Mouse (Mus musculus) stomach, postnatal 0 days (tissue): ENCODE measurements around the gene Vwa1. TPM values are rescaled to one million over a fixed set of nuclear protein-coding genes. Genes with fewer than 3 reads are reported as not detected.
"Not testable (repeated sequence)": the region's sequence is repeated elsewhere in the genome, so short reads cannot be mapped to it uniquely, and the experiment has no call there.

Source experiments
- ATAC-seq: fragments of 200-750 bp; cut with Nextera tagmentation; 2 replicates; pipeline ENCODE4 v1.8.0; 2017; ENCODE audit not compliant: low FRiP score, low TSS enrichment
- DNase-seq: peaks from one replicate; pipeline ENCODE4 v3.0.0-alpha.2; 2016; ENCODE audit warnings: low spot score
- H3K27ac ChIP-seq: fragments of 300-500 bp; sonication (generic); replicated peaks from 2 replicates; pipeline ENCODE4 v1.5.1; 2014; ENCODE audit warnings: mild to moderate bottlenecking, control low read depth
- H3K27me3 ChIP-seq: fragments of 300-500 bp; sonication (generic); 2 replicates; pipeline ENCODE4 v1.6.1; 2014; ENCODE audit warnings: low read length; ENCODE audit not compliant: control insufficient read depth, insufficient read depth
- H3K36me3 ChIP-seq: fragments of 300-500 bp; sonication (generic); 2 replicates; pipeline ENCODE4 v1.6.1; 2014; ENCODE audit warnings: low read length, mixed read lengths; ENCODE audit not compliant: control insufficient read depth, insufficient read depth
- H3K4me1 ChIP-seq: fragments of 300-500 bp; sonication (generic); replicated peaks from 2 replicates; pipeline ENCODE4 v1.6.1; 2014; ENCODE audit warnings: antibody characterized with exemption; ENCODE audit not compliant: control insufficient read depth, insufficient read depth
- H3K4me2 ChIP-seq: fragments of 300-500 bp; sonication (generic); replicated peaks from 2 replicates; pipeline ENCODE4 v1.6.1; 2014; ENCODE audit warnings: low read depth, mild to moderate bottlenecking, control low read depth, moderate library complexity
- H3K4me3 ChIP-seq: fragments of 300-500 bp; sonication (generic); 2 replicates; pipeline ENCODE4 v1.5.1; 2014; ENCODE audit warnings: low read depth, low read length, control low read depth
- H3K9ac ChIP-seq: fragments of 300-500 bp; sonication (generic); 2 replicates; pipeline ENCODE4 v1.6.1; 2014; ENCODE audit warnings: mild to moderate bottlenecking, low read length, control low read depth, mixed read lengths
- H3K9me3 ChIP-seq: fragments of 300-500 bp; sonication (generic); 2 replicates; pipeline ENCODE4 v1.6.1; 2016; ENCODE audit warnings: low read length; ENCODE audit not compliant: control insufficient read depth
- CTCF ChIP-seq: IDR thresholded peaks from 2 replicates; pipeline ENCODE4 v1.5.1; 2016; ENCODE audit warnings: antibody characterized with exemption, low read depth, mild to moderate bottlenecking, moderate library complexity
- EP300 ChIP-seq: optimal IDR thresholded peaks from 2 replicates; pipeline ENCODE3; 2016; ENCODE audit warnings: antibody characterized with exemption
- WGBS: fragments of 180-500 bp; shearing (Covaris S2); extraction: QIAGEN DNeasy Blood & Tissue Kit; methylation state at CpG from one replicate; pipeline ENCODE4 v1.1.7; 2014; 5-methylcytosine and 5-hydroxymethylcytosine counted together
- polyA plus RNA-seq: library from polyadenylated mRNA; unstranded; fragments of >200 nt; fragmentation: Nextera tagmentation; extraction: Ambion mirVana; gene quantifications from 2 replicates; pipeline ENCODE4 v1.2.1, GENCODE M21; 2015

The Vwa1 gene
- polyA plus RNA-seq, 1 experiment from 2014 or later, result 32.3 TPM

GRCm38 (mm10) chr4:155746036-155746548, 28.4 kb downstream of the Vwa1 start:
- no peaks in the 10 kb centered on the region for H3K9me3 ChIP-seq

GRCm38 (mm10) chr4:155745136-155745535, 29.4 kb downstream of the Vwa1 start:
- no peak for ATAC-seq
- WGBS, result 88% methylated on average over 5 of the region's 5 CpGs
- H3K27me3 ChIP-seq, result no peaks in the 10 kb centered on the region
- H3K27ac ChIP-seq, result no peak overlapping the region
- H3K4me2 ChIP-seq, result no peak overlapping the region
- H3K9ac ChIP-seq, result no peak overlapping the region
- H3K4me1 ChIP-seq, result no peaks in the 10 kb centered on the region
- H3K9me3 ChIP-seq, result no peaks in the 10 kb centered on the region
- DNase-seq, result no peak
- H3K4me3 ChIP-seq, result no peak overlapping the region
- peaks cover 23% of the 10 kb centered on the region for H3K36me3 ChIP-seq
- no peak for TF ChIP-seq EP300
- no peak for TF ChIP-seq CTCF

More at GRCm38 (mm10) chr4:155746036-155746548, 28.4 kb downstream of the Vwa1 start:
- 83% methylated on average over 8 of the region's 8 CpGs for WGBS
- Histone ChIP-seq H3K27ac (no peak overlapping the region), H3K27me3 (no peaks in the 10 kb centered on the region), H3K4me2 (no peak overlapping the region), H3K4me3 (no peak overlapping the region), H3K36me3 (peaks cover 27% of the 10 kb centered on the region), H3K4me1 (no peaks in the 10 kb centered on the region), H3K9ac (no peak overlapping the region)
- TF ChIP-seq EP300 (no peak), CTCF (no peak)
- no peak for DNase-seq
- no peak for ATAC-seq

GRCm38 (mm10) chr4:155744474-155744873, 30.0 kb downstream of the Vwa1 start:
- ATAC-seq (no peak), DNase-seq (no peak)
- Histone ChIP-seq H3K9me3 (no peaks in the 10 kb centered on the region), H3K27ac (no peak overlapping the region), H3K27me3 (no peaks in the 10 kb centered on the region), H3K4me2 (no peak overlapping the region), H3K4me1 (no peaks in the 10 kb centered on the region), H3K4me3 (no peak overlapping the region), H3K9ac (no peak overlapping the region), H3K36me3 (peaks cover 21% of the 10 kb centered on the region)
- WGBS, result 91% methylated on average over 8 of the region's 8 CpGs
- TF ChIP-seq CTCF, result no peak
- TF ChIP-seq EP300, result no peak

GRCm38 (mm10) chr4:155742684-155743083, 31.8 kb downstream of the Vwa1 start:
- Histone ChIP-seq H3K36me3 (peaks cover 15% of the 10 kb centered on the region), H3K27ac (no peak overlapping the region), H3K27me3 (no peaks in the 10 kb centered on the region), H3K9ac (no peak overlapping the region), H3K4me2 (no peak overlapping the region), H3K9me3 (no peaks in the 10 kb centered on the region), H3K4me1 (no peaks in the 10 kb centered on the region), H3K4me3 (no peak overlapping the region)
- ATAC-seq, result no peak
- TF ChIP-seq CTCF (no peak), EP300 (no peak)
- DNase-seq, result no peak
- 88% methylated on average over 5 of the region's 5 CpGs for WGBS

GRCm38 (mm10) chr4:155740681-155741080, 33.8 kb downstream of the Vwa1 start:
- not testable (repeated sequence) for H3K4me3 ChIP-seq, H3K27me3 ChIP-seq, H3K4me1 ChIP-seq, H3K36me3 ChIP-seq, ATAC-seq, H3K9ac ChIP-seq, H3K27ac ChIP-seq, H3K4me2 ChIP-seq, H3K9me3 ChIP-seq, DNase-seq
- WGBS, result 90% methylated on average over 10 of the region's 10 CpGs

GRCm38 (mm10) chr4:155739741-155740636, 34.5 kb downstream of the Vwa1 start:
- H3K36me3 ChIP-seq, result peaks cover 10% of the 10 kb centered on the region; the same call in 1 of the 2 replicates
- no peak overlapping the region for H3K4me2 ChIP-seq
- WGBS, result 71% methylated on average over 37 of the region's 37 CpGs
- TF ChIP-seq CTCF (no peak), EP300 (no peak)
- H3K9ac ChIP-seq, result no peak overlapping the region
- H3K27me3 ChIP-seq, result no peaks in the 10 kb centered on the region
- H3K4me3 ChIP-seq, result no peak overlapping the region
- H3K27ac ChIP-seq, result no peak overlapping the region
- no peak for DNase-seq
- no peaks in the 10 kb centered on the region; the same call in 1 of the 2 replicates for H3K4me1 ChIP-seq
- no peaks in the 10 kb centered on the region for H3K9me3 ChIP-seq
- ATAC-seq, result no peak
